Mouse (Mus musculus) regulatory T cell (primary cell): ENCODE measurements at regions not wholly inside any gene's neighbourhood (a gene's known extent, or its start where the extent isn't known, plus 50 kb on each side); places are given as distances from the start of the nearest gene placed in this dataset.

ENCODE experiments used
- in situ Hi-C: fragments of 300-600 bp; cut with MboI, MseI; formaldehyde crosslinking; loops from one replicate; pipeline ENCODE4 v1.15.1; 2025; ENCODE audit warnings: high pct_unique_total_duplicates

GRCm38 (mm10) chr2:170258367-170258766 is 110.5 kb upstream of the Zfp217 start:
- in situ Hi-C loops: no loop called here

GRCm38 (mm10) chr2:170257671-170258235 is 109.8 kb upstream of the Zfp217 start:
- in situ Hi-C loops: no loop called here

DNA sequence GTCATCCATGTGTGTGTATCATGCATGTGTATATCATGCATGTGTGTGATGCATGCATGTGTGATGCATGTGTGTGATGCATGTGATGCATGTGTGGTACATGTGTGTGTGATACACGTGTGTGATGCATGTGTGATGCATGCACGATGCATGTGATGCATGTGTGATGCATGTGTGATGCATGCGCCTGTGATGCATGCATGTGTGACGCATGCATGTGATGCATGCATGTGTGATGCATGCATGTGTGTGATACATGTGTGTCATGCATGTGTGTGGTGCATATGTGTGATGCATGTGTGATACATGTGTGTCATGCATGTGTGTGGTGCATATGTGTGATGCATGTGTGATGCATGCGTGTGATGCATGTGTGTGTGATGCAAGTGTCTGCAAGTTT is 108.1 kb upstream of the Zfp217 start:
- in situ Hi-C loops: no loop called here

DNA sequence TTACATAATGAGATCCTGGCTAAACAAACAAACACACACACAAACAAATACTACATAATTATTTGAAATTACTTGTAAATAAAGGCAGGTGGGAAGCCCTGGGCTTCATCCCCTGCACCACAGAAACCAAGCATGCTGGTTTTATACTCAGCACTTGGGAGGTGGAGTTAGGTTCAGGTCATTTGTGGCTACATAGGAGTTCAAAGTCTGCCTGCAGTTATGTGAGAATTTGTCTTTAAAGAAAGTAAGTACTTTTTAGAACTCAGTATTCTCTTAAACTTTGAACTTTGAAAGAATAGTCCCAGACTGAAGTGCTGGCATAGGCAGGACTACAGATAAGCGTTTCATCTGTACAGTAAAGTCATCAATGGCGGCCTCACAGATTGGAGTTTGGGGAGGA is 107.6 kb upstream of the Zfp217 start:
- in situ Hi-C loops: no loop called here

DNA sequence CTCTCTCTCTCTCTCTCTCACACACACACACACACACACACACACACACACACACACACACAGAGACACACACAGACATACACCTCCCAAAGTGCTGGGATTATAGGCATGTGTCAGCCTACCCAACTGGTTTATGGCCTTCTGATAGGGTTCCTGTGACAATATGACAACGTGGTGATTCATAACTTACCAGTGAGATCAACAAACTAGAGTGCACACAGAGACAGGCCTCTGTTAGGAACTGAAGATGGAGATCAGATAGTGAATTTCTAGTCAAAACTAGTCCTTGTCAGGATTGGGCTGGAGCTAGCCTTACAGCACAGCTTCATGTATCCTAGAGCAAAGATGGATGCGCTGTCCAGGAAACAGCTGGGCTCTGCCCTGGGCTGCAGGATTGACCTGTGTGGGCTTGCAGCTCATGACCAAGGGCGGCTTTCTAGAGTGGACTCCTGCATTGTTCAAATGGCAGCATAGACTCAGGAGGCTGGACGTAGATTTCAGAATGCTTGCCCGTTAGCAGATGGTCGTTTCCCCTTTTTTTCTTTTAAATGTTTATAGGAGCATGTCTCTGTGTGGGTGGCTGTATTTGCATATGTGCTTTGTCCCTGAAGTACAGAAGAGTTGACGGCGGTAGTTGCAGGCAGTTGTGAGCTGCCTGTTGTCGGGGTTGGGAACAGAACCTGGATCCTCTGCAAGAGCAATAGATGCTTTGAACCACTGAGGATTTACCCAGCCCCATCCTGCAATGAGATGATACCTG is 106.0 kb upstream of the Zfp217 start:
- in situ Hi-C loops: loop anchor here (5.0 kb wide), 1 partner anchor 47 kb away; no protein-coding TSS in a partner anchor

DNA sequence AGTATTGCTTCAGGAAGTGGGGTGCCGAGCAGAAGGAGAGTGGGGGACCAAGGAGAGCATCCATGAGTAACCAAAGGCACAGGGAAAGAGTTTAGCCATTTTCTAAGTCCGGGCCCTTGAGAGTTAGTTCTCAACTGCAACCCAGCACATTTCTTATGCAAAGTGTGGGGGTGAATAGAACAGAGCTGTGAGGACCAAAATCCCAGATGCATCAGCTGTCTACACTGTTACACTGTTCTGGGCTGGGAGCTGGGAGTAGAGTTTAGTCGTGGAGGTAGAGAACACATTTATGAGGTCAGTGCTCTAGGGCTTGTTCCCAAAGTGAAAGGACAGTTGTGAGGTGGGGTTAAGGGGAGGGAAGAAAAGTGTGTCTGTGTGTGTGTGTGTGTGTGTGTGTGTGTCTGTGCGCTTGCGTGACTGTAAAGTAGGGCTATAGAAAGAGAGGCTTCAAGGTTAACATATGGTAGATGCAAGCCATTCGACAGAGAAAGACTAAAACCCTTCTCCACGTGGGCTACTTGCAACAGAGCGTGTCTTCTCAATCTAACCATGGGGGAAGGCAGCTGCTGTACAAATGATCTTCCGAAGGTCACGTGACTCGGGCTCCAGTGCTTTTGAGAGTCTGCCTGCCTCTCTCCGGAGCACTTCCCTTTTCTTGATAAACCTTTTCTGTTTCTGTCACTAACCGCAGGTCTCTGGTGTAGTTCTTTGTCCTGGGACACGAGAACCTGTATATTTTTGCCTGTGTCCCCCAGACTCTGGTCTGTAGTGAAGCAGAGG is 104.5 kb upstream of the Zfp217 start:
- in situ Hi-C loops: loop anchor here (5.0 kb wide), 1 partner anchor 45 kb away; no protein-coding TSS in a partner anchor

DNA sequence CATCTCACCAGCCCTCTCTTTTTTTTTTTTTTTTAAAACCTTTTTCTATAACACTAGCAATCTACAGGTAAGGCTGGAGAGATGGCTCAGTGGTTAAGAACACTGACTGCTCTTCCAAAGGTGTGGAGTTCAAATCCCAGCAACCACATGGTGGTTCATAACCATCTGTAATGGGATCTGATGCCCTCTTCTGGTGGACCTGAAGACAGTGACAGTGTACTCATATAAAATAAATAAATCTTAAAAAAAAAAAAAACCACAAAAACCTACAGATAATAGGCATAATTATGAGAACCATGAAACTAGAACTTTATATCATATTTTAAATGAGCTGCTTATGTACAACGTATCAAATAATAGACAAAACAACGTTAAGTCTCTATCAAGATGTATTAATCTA is 102.8 kb upstream of the Zfp217 start:
- in situ Hi-C loops: loop anchor here (5.0 kb wide), 1 partner anchor 43 kb away; no protein-coding TSS in a partner anchor

GRCm38 (mm10) chr2:170247702-170248445 is 100.0 kb upstream of the Zfp217 start:
- in situ Hi-C loops: loop anchor here (5.0 kb wide), 1 partner anchor 96 kb away; no protein-coding TSS in a partner anchor

DNA sequence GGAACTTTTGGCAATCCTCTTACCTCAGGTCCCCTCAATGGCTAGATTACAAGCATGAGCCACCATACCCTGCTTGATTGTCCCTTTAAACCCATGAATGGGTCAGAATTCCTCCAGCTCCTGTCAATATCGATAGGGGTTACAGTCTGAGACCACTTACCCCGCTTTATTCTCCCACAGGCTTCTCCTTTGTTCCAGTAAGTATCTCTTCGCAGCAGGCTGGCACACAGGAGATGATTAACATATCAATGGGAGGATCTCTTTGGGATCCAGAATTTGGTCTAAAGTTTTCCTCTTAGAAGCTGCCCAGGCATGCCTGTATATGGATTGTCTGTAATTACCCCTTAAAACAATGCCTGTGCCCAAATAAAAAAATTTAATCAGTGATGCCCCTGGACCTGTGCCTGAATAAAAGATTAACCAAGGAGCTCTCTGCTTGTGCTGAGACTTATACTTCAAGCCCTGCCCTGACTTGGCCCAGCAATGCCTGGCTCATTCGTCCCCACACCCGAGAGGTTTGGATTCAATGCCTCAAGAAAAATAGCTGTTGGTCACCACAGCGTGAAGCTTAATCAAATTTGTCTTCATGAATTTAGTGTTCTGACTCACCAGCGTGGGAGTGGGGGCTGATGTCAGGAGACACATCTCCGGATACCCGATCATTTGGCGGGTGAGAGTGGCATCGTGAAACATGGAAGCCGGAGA is 97.9 kb upstream of the Zfp217 start:
- in situ Hi-C loops: loop anchor here (5.0 kb wide), 1 partner anchor 93 kb away; no protein-coding TSS in a partner anchor

GRCm38 (mm10) chr2:170244108-170244507 is 96.2 kb upstream of the Zfp217 start:
- in situ Hi-C loops: no loop called here

GRCm38 (mm10) chr2:170237959-170238358 is 90.1 kb upstream of the Zfp217 start:
- in situ Hi-C loops: loop anchor here (10.0 kb wide), 1 partner anchor 123 kb away; no protein-coding TSS in a partner anchor

DNA sequence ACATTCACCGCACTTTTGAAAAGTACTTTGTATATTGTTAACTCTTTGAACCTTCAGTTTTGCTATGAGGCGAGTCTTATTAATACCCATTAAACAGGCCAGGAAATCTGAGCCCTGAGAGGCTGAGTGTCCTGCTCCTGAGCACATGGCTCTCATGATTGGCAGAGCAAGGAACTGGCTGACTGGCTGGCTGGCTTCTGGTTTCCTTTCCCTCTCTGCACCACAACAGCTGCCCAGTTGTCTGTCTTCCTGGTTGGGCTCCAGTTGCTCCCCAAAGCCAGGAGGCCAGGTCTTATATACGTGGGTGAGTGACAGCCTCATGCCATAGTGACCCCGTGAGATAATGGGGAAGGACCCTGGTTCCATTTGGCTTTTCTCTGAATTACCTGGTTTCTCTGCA is 85.5 kb upstream of the Zfp217 start:
- in situ Hi-C loops: loop anchor here (10.0 kb wide), 1 partner anchor 119 kb away; no protein-coding TSS in a partner anchor

DNA sequence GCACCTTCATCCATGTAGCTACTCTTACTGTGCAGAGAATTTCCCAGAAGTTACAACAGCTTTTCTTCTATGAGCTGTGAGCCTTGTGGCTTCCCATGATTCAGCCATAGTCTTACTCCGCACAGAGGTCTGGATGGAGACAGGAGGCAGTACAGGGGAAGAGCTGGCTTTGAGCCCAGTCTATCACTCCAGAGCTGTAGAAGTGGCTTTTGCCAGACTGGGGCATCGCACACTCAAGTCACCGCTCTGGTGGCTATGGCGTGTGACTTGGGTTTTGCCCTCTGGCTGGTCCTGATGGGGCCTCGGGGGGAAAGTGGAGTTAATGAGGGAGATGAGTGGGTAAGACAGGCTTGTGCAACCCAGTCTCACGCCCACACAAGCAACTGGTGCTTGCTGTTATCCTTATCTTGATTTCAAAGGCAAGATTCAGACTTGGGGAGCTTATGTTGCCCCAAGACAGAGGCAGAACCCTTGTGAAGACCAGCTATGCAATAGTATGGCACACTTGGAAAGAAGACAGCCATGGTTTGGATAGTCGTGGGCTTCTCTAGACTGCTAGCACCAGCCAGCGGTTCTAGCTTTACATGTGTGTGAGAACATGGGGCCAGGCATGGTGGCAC is 81.7 kb upstream of the Zfp217 start:
- in situ Hi-C loops: loop anchor here (10.0 kb wide), 1 partner anchor 115 kb away; no protein-coding TSS in a partner anchor

- in situ Hi-C loops: no loop called here
These were observed 80.6 kb upstream of the Zfp217 start for GRCm38 (mm10) chr2:170228318-170228994.

GRCm38 (mm10) chr2:170223872-170224271 is 76.0 kb upstream of the Zfp217 start:
- in situ Hi-C loops: no loop called here

DNA sequence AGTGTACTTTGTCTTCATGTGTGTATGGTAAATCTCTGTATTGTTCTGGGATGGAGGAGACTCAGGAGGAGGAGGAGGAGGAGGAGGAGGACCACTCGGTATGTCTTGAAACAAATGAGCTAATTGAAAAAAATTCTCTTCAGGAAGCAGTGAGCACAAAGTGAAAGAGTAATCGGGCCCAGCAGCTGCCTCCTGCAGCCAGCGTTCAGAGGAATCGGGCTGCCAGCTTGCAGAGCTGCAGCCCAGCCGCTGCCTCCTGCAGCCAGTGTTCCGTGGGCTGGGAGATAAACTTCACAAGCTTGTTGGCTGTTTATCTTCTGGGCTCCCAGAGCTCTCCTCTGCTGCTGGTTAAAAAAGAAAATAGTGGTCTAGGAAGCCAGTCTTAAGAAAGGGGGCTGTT is 74.9 kb upstream of the Zfp217 start:
- in situ Hi-C loops: no loop called here

- in situ Hi-C loops: no loop called here
These were observed 74.2 kb upstream of the Zfp217 start for GRCm38 (mm10) chr2:170221994-170222535.

GRCm38 (mm10) chr2:170220871-170221369 is 73.0 kb upstream of the Zfp217 start:
- in situ Hi-C loops: no loop called here

DNA sequence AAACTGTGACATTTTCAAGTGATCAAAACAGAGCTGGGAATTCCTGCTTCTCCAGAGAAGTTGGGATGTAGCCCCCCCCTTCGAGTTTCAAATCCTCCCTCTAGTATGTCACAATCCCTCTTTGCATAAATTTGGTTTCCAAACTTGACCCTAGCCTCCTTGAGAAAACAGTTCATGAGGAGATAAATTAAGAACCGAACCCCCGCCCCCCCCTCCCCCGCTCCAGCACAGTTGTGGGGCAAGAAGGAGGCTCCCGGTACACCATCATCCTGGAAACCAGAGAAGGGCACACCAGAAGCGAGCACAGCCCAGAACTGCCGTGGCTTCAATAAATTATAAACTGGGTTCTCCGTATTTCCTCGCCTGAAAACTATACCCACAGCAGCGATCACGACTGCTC is 72.5 kb upstream of the Zfp217 start:
- in situ Hi-C loops: no loop called here
